Mouse (Mus musculus) cerebellum, adult 18-20 months (tissue): ENCODE measurements around the gene Stx12.
"Not testable (repeated sequence)": the region's sequence is repeated elsewhere in the genome, so short reads cannot be mapped to it uniquely, and the experiment has no call there.

Experiments used
- DNase-seq, 2 experiments: peaks; one replicate each; pipeline ENCODE4 v3.0.0; 2021

The Stx12 gene

DNA sequence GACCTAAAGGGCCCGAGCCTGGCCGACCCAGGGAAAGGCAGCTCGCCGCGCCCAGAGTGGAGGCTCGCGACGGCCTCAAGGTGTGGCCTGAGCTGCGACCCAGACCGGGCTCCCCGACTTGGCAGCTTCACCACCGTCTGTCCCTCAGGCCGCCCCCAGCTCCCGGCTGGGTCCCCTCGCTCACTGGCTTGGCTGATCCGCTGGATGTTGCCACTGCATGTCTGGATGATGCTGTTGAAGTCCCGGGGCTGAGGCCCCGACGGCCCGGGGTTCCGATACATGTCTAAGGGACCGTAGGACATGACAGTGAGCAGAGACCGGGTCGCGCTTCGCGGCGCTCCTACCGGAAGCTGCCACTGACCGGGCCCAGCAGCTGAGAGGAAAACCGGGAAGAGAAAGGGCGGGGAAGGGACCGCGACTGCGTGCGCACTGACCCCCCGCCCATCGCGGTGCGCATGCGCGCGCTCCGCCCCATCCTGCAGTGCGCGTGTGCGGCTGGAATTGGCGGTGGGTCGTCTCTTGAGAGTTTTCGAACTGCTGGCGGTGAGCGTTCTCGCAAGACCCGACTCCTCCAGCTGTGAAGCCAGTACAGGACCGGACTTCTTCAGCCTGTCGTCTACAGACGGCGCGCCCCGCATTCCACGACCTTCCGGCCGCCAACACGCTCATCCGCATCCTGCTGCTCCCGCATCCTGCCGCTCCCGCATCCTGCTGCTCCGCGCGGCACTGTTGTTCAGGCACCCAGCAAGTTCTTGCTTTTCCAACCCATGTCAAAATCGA, at the start of gene Stx12:
TSS of gene Stx12 (minus strand) at position 446 of the 780 bp plus-strand sequence.
- DNase-seq, result peak; percentile 84 to 93

GRCm38 (mm10) chr4:132932752-132933404, 48.6 kb upstream of the Stx12 start:
- no peak for DNase-seq

DNA sequence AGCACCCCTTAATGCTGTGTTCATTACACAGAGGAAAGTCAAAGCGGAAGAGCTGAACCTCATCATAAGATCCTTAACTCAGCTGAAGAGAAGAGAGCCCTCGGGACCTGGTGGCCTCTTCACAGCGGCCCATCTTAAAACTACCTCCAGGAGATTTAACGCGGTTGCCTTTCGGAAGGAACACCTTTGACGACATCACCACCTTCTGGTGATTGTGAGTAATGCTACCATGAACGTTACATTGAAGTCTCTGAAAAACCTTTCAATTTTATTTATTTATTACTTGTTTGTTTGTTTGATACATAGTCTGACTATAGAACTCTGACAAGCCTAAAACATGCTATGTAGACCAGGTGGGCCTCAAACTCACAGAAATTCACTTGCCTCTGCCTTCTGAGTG, 46.5 kb upstream of the Stx12 start:
- DNase-seq, result peak; percentile 63 to 72

DNA sequence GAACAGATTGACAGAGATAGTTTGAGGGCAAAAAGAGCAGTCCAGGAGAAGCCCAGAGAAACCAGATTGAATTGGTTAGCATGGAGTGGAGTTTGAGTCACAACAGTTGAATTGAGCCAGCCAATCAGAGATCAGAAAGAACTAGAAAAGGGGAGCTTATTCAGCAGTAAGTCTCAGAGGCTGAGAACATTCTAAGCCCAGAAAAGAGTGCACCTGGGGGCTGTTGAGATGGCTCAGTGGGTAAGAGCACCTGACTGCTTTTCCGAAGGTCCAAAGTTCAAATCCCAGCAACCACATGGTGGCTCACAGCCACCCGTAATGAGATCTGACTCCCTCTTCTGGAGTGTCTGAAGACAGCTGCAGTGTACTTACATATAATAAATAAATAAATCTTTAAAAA, 42.2 kb upstream of the Stx12 start:
- DNase-seq, result not testable (repeated sequence)

- peak; percentile 100 for DNase-seq
Observed at GRCm38 (mm10) chr4:132922558-132923008, 38.3 kb upstream of the Stx12 start, which contains the start of gene Fam76a. Gene Fam76a, minus strand, starts transcription at chr4:132922558.

DNA sequence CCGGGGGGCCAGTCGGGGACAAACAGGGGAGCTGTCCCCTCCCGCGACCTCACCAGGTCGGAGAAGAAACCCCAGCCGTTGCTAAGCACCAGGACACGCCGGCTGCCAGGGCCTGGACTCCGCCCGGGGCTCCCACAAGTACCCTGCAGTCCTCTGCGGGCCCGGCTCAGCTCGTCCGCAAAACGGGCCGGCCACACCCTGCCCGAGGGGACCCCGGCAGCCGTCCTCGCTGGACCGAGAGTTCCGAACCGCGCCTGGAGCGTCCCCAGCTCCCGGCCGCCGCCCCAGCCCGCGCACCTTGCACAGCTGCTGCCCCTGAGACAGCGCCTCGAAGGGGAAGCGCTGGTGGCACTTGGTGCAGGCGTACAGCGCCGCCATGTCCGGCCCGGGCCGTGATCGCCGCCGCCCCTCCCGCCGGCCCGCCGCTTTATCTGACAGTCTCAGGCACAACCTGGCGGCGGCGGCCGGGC, 37.8 kb upstream of the Stx12 start:
- DNase-seq, result peak in 1 of 2 experiments; percentile 55

DNA sequence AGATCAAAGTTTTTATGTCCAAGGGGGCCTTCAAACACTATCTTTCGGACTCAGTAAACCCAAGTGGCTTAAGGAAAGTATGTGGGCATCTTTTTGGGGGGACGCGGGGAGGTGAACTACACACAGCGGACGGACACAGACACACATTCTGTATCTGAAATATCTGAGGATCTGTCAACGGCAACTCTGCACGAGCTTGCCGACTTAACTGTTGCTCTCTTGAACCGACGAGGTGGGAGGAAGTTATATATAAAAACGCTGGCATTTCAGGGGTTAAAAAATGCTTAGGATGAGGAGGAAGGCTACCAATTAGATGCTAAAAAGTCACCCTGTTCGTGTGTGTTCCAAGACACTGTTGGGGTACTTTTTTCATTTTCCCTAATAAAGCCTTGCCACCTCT, 37.2 kb upstream of the Stx12 start:
- no peak for DNase-seq

GRCm38 (mm10) chr4:132920171-132920570, 35.9 kb upstream of the Stx12 start:
- no peak for DNase-seq

DNA sequence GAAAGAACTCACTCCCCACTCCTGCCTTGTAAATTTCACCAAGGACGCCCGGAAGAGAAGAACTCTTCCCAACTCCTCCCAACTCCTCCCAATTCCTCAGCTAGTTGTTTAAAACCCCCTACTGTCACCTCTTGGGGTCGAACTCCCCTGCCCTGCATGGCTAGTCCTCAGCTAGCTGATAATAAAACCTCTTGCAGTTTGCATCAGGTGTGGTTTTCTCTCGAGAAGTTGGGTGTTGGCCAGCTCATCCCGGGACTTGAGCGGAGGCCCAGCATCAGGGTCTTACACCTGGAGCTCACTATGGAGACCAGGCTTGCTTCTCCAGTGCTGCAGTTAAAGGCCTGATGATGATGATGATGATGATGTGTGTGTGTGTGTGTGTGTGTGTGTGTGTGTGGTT, 34.2 kb upstream of the Stx12 start:
- DNase-seq, result not testable (repeated sequence)

DNA sequence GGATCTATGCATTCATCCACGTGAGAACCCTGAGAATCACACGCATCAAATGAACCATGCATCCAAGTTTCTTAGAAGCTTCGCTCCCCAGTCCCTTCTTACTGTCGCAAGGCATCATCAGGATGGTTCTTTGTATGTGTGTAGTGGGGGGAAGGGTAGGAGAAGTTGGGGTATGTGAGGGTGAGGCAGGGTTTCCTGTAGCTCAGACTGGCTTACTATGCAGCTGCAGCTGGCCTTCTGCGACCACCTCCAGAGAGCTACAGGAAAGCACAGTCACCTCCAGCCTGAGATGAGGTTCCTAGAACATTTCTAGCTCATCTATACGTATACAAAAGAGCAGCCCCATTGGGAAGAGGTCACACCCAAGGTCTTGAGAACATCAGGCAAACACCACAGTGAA, 27.8 kb upstream of the Stx12 start:
- DNase-seq, result no peak

- no peak for DNase-seq
Observed at GRCm38 (mm10) chr4:132905843-132906360, 21.6 kb upstream of the Stx12 start.

DNA sequence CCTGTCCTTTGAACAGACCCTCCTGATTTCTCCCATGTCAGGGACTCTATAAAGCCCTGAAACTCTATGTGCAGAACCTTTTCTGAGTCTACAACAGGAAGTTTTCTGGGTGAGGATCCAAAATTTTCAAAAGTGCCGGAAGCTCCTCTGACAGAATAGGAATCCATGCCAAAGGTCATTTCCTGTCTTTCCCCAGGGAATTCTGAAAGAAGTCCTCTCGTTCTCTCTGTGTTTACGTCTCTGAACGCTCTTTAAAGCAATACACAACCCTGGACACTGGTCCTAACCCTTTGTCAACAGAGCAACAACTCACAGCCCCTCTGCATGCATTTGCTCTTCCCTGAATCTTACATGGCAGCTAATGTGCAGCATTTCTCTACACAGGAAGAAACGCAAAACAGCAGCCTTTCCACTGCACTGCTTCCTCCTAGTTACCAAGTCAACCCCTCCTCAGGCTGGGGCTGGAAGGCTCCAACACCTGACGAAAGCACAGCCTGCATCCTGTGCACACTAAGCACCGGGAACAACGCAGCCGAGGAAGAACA, 20.5 kb upstream of the Stx12 start:
- DNase-seq, result no peak

DNA sequence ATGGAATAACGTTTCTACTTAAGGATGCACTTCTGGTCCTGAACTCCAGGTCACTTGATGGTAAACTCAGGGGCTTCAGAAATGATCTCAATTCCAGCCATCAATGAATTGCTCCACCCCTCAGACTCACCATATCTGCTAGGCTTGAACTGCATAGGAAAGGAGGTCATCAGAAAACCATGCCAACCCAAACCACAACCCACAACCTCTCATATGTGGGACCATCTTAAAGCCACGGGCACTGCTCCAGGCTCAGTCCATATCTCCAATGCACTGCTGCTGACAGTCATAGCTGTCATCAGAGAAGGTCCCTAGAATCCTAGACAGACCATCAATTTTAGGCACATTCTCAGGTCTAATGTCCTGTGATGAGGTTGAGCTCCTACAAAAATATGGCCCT, 19.8 kb upstream of the Stx12 start:
- DNase-seq, result no peak

GRCm38 (mm10) chr4:132898197-132898596, 13.9 kb upstream of the Stx12 start:
- DNase-seq, result no peak

DNA sequence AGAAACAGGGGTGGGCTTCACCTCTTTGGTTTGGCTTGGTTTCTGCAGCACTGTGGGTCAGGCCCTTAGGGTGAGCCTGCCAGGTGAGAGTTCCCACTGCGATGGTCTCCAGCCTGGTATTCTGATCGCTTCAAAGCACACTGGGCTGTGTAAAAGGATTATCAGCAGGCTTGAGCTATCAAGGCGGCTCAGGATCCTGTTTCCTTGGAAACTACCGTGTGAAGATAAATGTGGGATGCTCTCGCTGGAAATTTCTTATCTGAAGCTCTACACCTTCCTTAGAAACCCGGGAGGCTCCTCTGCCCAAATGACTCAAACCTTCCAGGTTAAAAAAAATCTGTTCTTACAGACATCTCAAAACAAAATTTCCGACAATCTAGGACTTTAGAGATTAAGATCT, 10.1 kb upstream of the Stx12 start:
- no peak for DNase-seq

- no peak for DNase-seq
Observed at GRCm38 (mm10) chr4:132884844-132885374, 600 bp upstream of the Stx12 start.

DNA sequence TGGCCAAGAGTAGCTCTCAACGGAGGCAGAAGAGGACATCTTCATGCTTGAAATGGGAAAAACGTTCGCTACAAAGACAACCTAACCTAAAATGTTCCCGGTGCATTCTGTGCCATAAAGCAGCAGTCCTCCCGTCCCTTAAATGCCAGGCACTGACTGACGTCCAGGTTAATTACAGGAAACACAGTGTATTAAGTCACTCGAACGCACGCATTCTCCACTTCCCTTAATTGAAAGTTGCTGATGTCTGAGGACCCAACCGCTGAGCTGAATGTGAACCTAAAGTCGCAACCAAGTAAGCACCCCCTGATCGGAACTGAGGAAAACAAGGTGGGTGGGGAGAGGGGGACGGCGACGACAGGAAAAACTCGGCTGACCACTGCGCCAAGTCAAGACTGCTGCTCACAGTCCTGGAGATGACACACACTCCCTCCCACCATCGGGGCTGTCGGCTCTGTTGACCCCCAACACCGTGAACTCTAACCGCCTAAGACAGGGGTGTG, 697 bp downstream of the Stx12 start:
- peak in 1 of 2 experiments; percentile 6 for DNase-seq

DNA sequence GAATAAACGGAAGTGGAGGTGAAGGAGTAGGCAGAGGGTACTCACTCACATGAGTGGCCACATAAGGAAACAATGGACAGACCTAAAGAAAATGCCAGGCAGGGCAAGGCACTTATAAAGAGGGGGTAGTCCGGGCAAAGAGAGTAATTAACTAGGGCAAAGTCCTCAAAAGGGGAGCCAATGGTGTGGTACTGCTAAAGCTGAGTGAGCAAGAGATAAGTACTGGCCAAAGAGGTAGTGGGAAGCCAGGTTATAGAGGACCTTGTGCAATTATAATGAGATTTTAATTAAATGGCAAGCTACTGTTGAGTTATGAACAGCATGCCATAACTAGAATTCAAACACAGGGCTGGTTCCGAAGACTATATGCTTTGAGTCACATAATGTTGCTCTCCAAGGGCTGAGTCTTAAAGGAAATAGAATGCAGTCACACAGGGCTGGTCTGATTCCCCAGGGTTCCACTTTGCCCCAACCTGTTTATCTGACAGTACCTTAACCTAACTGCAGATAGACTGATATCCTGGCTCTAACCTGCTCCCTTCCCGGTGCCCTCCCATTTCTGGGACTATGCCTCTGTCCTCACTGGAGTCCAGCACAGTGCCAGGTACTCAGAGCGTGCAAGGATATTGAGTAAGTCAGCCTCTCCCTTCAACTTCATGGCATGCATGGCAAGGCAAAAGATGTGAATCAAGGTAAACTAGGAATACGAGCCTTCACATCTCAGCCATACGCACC, 9.8 kb downstream of the Stx12 start:
- DNase-seq, result no peak

GRCm38 (mm10) chr4:132873481-132874362, 10.6 kb downstream of the Stx12 start:
- DNase-seq, result no peak

DNA sequence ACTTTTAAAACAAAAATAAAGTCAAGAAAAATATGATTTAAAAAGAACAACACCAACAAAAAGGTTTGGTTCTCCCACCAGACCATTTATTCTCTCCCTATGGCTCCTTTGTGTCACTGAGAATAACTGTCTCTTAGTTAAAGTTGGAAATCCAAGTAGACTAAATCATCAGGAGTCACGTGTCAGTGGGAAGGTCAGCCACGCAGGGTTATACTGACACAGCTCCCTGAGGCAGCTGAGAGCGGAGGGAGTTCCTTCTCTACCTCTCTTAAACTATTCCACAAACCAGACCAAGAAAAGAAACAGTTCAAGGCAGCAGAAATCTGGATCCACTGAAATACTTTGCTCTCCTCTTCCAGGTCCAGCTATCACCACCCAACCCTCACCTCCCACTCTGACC, 13.2 kb downstream of the Stx12 start:
- DNase-seq, result no peak

DNA sequence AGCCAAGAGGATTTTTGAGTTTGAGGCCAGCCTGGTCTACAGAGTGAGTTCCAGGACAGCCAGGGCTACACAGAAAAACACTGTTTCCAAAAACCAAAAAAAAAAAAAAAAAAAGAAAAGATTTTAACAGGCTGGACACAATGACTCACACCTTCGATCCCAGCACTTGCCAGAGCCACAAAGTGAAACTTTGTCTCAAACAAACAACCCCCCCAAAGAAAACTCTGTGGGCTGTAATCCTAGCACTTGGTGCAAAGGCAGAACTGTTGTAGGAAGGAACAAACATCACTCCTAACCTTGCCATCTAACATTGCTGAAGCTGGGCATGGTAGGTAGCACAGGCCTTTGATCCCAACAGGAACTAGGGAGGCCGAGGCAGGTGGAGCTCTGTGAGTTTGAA, 19.5 kb downstream of the Stx12 start:
- DNase-seq, result no peak
